Mouse (Mus musculus) lung, embryonic 16.5 days (tissue): ENCODE data around the gene Rabgap1l. TPM values are rescaled to one million over a fixed set of nuclear protein-coding genes. Genes with fewer than 3 reads are reported as not detected.

Experiments
- ATAC-seq: fragments of 200-750 bp; cut with Nextera tagmentation; 2 replicates; pipeline ENCODE4 v1.8.0; 2017; ENCODE audit warnings: low read depth, mild to moderate bottlenecking, moderate library complexity
- H3K27ac ChIP-seq: fragments of 300-500 bp; sonication (generic); 2 replicates; pipeline ENCODE4 v1.5.1; 2014; ENCODE audit warnings: mild to moderate bottlenecking, control low read depth, low read length
- H3K27me3 ChIP-seq: fragments of 300-500 bp; sonication (generic); 2 replicates; pipeline ENCODE4 v1.6.1; 2014; ENCODE audit warnings: low read depth, low read length, mixed read lengths; ENCODE audit not compliant: control insufficient read depth, insufficient read depth
- H3K36me3 ChIP-seq: fragments of 300-500 bp; sonication (generic); 2 replicates; pipeline ENCODE4 v1.6.1; 2014; ENCODE audit warnings: low read length; ENCODE audit not compliant: control insufficient read depth, insufficient read depth
- H3K4me1 ChIP-seq: fragments of 300-500 bp; sonication (generic); replicated peaks from 2 replicates; pipeline ENCODE4 v1.6.1; 2014; ENCODE audit warnings: low read length, mixed read lengths; ENCODE audit not compliant: control insufficient read depth, insufficient read depth
- H3K4me2 ChIP-seq: fragments of 300-500 bp; sonication (generic); 2 replicates; pipeline ENCODE4 v1.6.1; 2014; ENCODE audit warnings: low read depth, low read length, control low read depth
- H3K4me3 ChIP-seq: fragments of 300-500 bp; sonication (generic); 2 replicates; pipeline ENCODE4 v1.5.1; 2014; ENCODE audit warnings: mild to moderate bottlenecking, low read length, control low read depth
- H3K9ac ChIP-seq: fragments of 300-500 bp; sonication (generic); 2 replicates; pipeline ENCODE4 v1.6.1; 2014; ENCODE audit warnings: low read length, control low read depth
- H3K9me3 ChIP-seq: fragments of 300-500 bp; sonication (generic); 2 replicates; pipeline ENCODE4 v1.6.1; 2016; ENCODE audit warnings: low read length; ENCODE audit not compliant: control insufficient read depth
- WGBS: fragments of 180-500 bp; shearing (Covaris S2); extraction: QIAGEN DNeasy Blood & Tissue Kit; methylation state at CpG from one replicate; pipeline ENCODE4 v1.1.7; 2014; 5-methylcytosine and 5-hydroxymethylcytosine counted together
- polyA plus RNA-seq: library from polyadenylated mRNA; unstranded; fragments of >200 nt; fragmentation: Nextera tagmentation; extraction: Ambion mirVana; gene quantifications from 2 replicates; pipeline ENCODE4 v1.2.1, GENCODE M21; 2015

Gene Rabgap1l
- polyA plus RNA-seq, 1 experiment from 2014 or later = 28.2 TPM

GRCm38 (mm10) chr1:160790630-160791029 lies 2.4 kb downstream of the Rabgap1l start:
- H3K36me3 ChIP-seq = no peaks in the 10 kb centered on the region
- H3K27me3 ChIP-seq = no peaks in the 10 kb centered on the region
- H3K4me2 ChIP-seq = no peak overlapping the region
- H3K4me1 ChIP-seq = peaks cover 5% of the 10 kb centered on the region
- no peaks in the 10 kb centered on the region for H3K9me3 ChIP-seq
- no peak overlapping the region for H3K9ac ChIP-seq
- H3K4me3 ChIP-seq = no peak overlapping the region
- H3K27ac ChIP-seq = no peak overlapping the region
- ATAC-seq = no peak

- Histone ChIP-seq H3K9me3 (no peaks in the 10 kb centered on the region), H3K4me1 (peaks cover 5% of the 10 kb centered on the region), H3K27ac (no peak overlapping the region), H3K27me3 (no peaks in the 10 kb centered on the region), H3K4me3 (no peak overlapping the region), H3K4me2 (no peak overlapping the region), H3K36me3 (no peaks in the 10 kb centered on the region), H3K9ac (no peak overlapping the region)
- WGBS = 80% methylated on average over 3 of the region's 3 CpGs
- ATAC-seq = no peak
These were observed 3.1 kb downstream of the Rabgap1l start for GRCm38 (mm10) chr1:160789876-160790275.

- Histone ChIP-seq H3K27ac (no peak overlapping the region), H3K4me1 (peaks cover 5% of the 10 kb centered on the region), H3K4me3 (no peak overlapping the region), H3K9ac (no peak overlapping the region), H3K4me2 (no peak overlapping the region), H3K36me3 (no peaks in the 10 kb centered on the region), H3K27me3 (no peaks in the 10 kb centered on the region), H3K9me3 (no peaks in the 10 kb centered on the region)
- no peak for ATAC-seq
- WGBS = 53% methylated on average over 1 of the region's 1 CpGs
These were observed 5.1 kb downstream of the Rabgap1l start for GRCm38 (mm10) chr1:160787926-160788325.

GRCm38 (mm10) chr1:160787164-160787563 lies 5.8 kb downstream of the Rabgap1l start:
- Histone ChIP-seq H3K36me3 (no peaks in the 10 kb centered on the region), H3K4me2 (no peak overlapping the region), H3K27ac (no peak overlapping the region), H3K9ac (no peak overlapping the region), H3K4me3 (no peak overlapping the region), H3K27me3 (no peaks in the 10 kb centered on the region), H3K9me3 (no peaks in the 10 kb centered on the region), H3K4me1 (peaks cover 5% of the 10 kb centered on the region)
- 69% methylated on average over 3 of the region's 3 CpGs for WGBS
- no peak for ATAC-seq

GRCm38 (mm10) chr1:160786571-160786970 lies 6.4 kb downstream of the Rabgap1l start:
- Histone ChIP-seq H3K9me3 (no peaks in the 10 kb centered on the region), H3K4me1 (peaks cover 3% of the 10 kb centered on the region), H3K27ac (no peak overlapping the region), H3K4me2 (no peak overlapping the region), H3K36me3 (no peaks in the 10 kb centered on the region), H3K27me3 (no peaks in the 10 kb centered on the region), H3K9ac (no peak overlapping the region), H3K4me3 (no peak overlapping the region)
- no peak for ATAC-seq
- WGBS = 72% methylated on average over 3 of the region's 3 CpGs

- Histone ChIP-seq H3K4me1 (no peaks in the 10 kb centered on the region), H3K27ac (no peak overlapping the region), H3K36me3 (no peaks in the 10 kb centered on the region), H3K9me3 (no peaks in the 10 kb centered on the region), H3K4me2 (no peak overlapping the region), H3K4me3 (no peak overlapping the region), H3K9ac (no peak overlapping the region), H3K27me3 (no peaks in the 10 kb centered on the region)
- 61% methylated on average over 4 of the region's 4 CpGs for WGBS
- no peak for ATAC-seq
These were observed 7.3 kb downstream of the Rabgap1l start for GRCm38 (mm10) chr1:160785681-160786225.

GRCm38 (mm10) chr1:160784122-160784521 lies 8.9 kb downstream of the Rabgap1l start:
- ATAC-seq = no peak
- Histone ChIP-seq H3K4me2 (no peak overlapping the region), H3K9ac (no peak overlapping the region), H3K4me3 (no peak overlapping the region), H3K36me3 (no peaks in the 10 kb centered on the region), H3K9me3 (no peaks in the 10 kb centered on the region), H3K27me3 (no peaks in the 10 kb centered on the region), H3K4me1 (no peaks in the 10 kb centered on the region), H3K27ac (no peak overlapping the region)
- WGBS = 66% methylated on average over 1 of the region's 1 CpGs

GRCm38 (mm10) chr1:160774166-160774565 lies 18.8 kb downstream of the Rabgap1l start:
- Histone ChIP-seq H3K27ac (no peak overlapping the region), H3K9ac (no peak overlapping the region), H3K36me3 (no peaks in the 10 kb centered on the region), H3K9me3 (no peaks in the 10 kb centered on the region), H3K4me2 (no peak overlapping the region), H3K4me3 (no peak overlapping the region), H3K27me3 (no peaks in the 10 kb centered on the region), H3K4me1 (no peaks in the 10 kb centered on the region)
- WGBS = 88% methylated on average over 1 of the region's 1 CpGs
- ATAC-seq = no peak

- H3K27me3 ChIP-seq = no peaks in the 10 kb centered on the region
- no peak overlapping the region for H3K4me3 ChIP-seq
- H3K9me3 ChIP-seq = no peaks in the 10 kb centered on the region
- no peak for ATAC-seq
- WGBS = 72% methylated on average over 2 of the region's 2 CpGs
- no peaks in the 10 kb centered on the region for H3K4me1 ChIP-seq
- no peak overlapping the region for H3K27ac ChIP-seq
- no peak overlapping the region for H3K9ac ChIP-seq
- H3K36me3 ChIP-seq = no peaks in the 10 kb centered on the region
- no peak overlapping the region for H3K4me2 ChIP-seq
These were observed 27.4 kb downstream of the Rabgap1l start for GRCm38 (mm10) chr1:160765565-160765964.

GRCm38 (mm10) chr1:160758243-160758642 lies 34.8 kb downstream of the Rabgap1l start:
- Histone ChIP-seq H3K36me3 (no peaks in the 10 kb centered on the region), H3K4me1 (no peaks in the 10 kb centered on the region), H3K27ac (no peak overlapping the region), H3K4me2 (no peak overlapping the region), H3K9me3 (no peaks in the 10 kb centered on the region), H3K9ac (no peak overlapping the region), H3K27me3 (no peaks in the 10 kb centered on the region), H3K4me3 (no peak overlapping the region)
- WGBS = 18% methylated on average over 3 of the region's 3 CpGs
- ATAC-seq = no peak
